Mouse (Mus musculus) kidney, embryonic 16.5 days (tissue): ENCODE measurements at regions not wholly inside any gene's neighbourhood (a gene's known extent, or its start where the extent isn't known, plus 50 kb on each side); places are given as distances from the start of the nearest gene placed in this dataset.

ENCODE experiments used
- ATAC-seq: fragments of 200-750 bp; cut with Nextera tagmentation; 2 replicates; pipeline ENCODE4 v1.8.0; 2017; ENCODE audit warnings: moderate TSS enrichment; ENCODE audit not compliant: low FRiP score, low TSS enrichment
- H3K27ac ChIP-seq: fragments of 300-500 bp; sonication (generic); 2 replicates; pipeline ENCODE4 v1.5.1; 2014; ENCODE audit warnings: low read length
- H3K27me3 ChIP-seq: fragments of 300-500 bp; sonication (generic); 2 replicates; pipeline ENCODE4 v1.6.1; 2014; ENCODE audit warnings: low read length, control low read depth, mixed read lengths; ENCODE audit not compliant: insufficient read depth
- H3K36me3 ChIP-seq: fragments of 300-500 bp; sonication (generic); 2 replicates; pipeline ENCODE4 v1.6.1; 2014; ENCODE audit warnings: low read length, control low read depth, mixed read lengths; ENCODE audit not compliant: insufficient read depth
- H3K4me1 ChIP-seq: fragments of 300-500 bp; sonication (generic); 2 replicates; pipeline ENCODE4 v1.6.1; 2014; ENCODE audit warnings: low read length, control low read depth, mixed read lengths; ENCODE audit not compliant: insufficient read depth
- H3K4me2 ChIP-seq: fragments of 300-500 bp; sonication (generic); replicated peaks from 2 replicates; pipeline ENCODE4 v1.6.1; 2014; ENCODE audit warnings: low read depth, low read length
- H3K4me3 ChIP-seq: fragments of 300-500 bp; sonication (generic); 2 replicates; pipeline ENCODE4 v1.5.1; 2014; ENCODE audit warnings: mild to moderate bottlenecking, low read length
- H3K9ac ChIP-seq: fragments of 300-500 bp; sonication (generic); replicated peaks from 2 replicates; pipeline ENCODE4 v1.6.1; 2014; ENCODE audit warnings: low read length
- H3K9me3 ChIP-seq: fragments of 300-500 bp; sonication (generic); 2 replicates; pipeline ENCODE4 v1.6.1; 2016; ENCODE audit warnings: low read length, control low read depth
- WGBS: fragments of 180-500 bp; shearing (Covaris S2); extraction: QIAGEN DNeasy Blood & Tissue Kit; methylation state at CpG from one replicate; pipeline ENCODE4 v1.1.7; 2014; 5-methylcytosine and 5-hydroxymethylcytosine counted together

GRCm38 (mm10) chr2:116444163-116444562 is 378.5 kb upstream of the Meis2 start:
- Histone ChIP-seq H3K4me3 (no peak overlapping the region), H3K4me2 (no peak overlapping the region), H3K4me1 (no peaks in the 10 kb centered on the region), H3K9ac (no peak overlapping the region), H3K27me3 (no peaks in the 10 kb centered on the region), H3K36me3 (no peaks in the 10 kb centered on the region), H3K9me3 (no peaks in the 10 kb centered on the region), H3K27ac (no peak overlapping the region)
- no peak for ATAC-seq

GRCm38 (mm10) chr2:116440252-116440651 is 374.6 kb upstream of the Meis2 start:
- Histone ChIP-seq H3K9me3 (no peaks in the 10 kb centered on the region), H3K4me1 (no peaks in the 10 kb centered on the region), H3K36me3 (no peaks in the 10 kb centered on the region), H3K4me3 (no peak overlapping the region), H3K9ac (no peak overlapping the region), H3K27ac (no peak overlapping the region), H3K4me2 (no peak overlapping the region), H3K27me3 (no peaks in the 10 kb centered on the region)
- 51% methylated on average over 2 of the region's 2 CpGs for WGBS
- no peak for ATAC-seq

GRCm38 (mm10) chr2:116433481-116433880 is 367.8 kb upstream of the Meis2 start:
- ATAC-seq, result no peak
- H3K4me1 ChIP-seq, result no peaks in the 10 kb centered on the region
- H3K36me3 ChIP-seq, result no peaks in the 10 kb centered on the region
- no peak overlapping the region for H3K4me3 ChIP-seq
- H3K9me3 ChIP-seq, result no peaks in the 10 kb centered on the region
- H3K9ac ChIP-seq, result no peak overlapping the region
- no peaks in the 10 kb centered on the region for H3K27me3 ChIP-seq
- H3K4me2 ChIP-seq, result no peak overlapping the region
- no peak overlapping the region for H3K27ac ChIP-seq

GRCm38 (mm10) chr2:116424131-116424530 is 358.5 kb upstream of the Meis2 start:
- H3K9me3 ChIP-seq, result no peaks in the 10 kb centered on the region
- no peaks in the 10 kb centered on the region for H3K27me3 ChIP-seq
- no peak overlapping the region for H3K27ac ChIP-seq
- no peaks in the 10 kb centered on the region for H3K36me3 ChIP-seq
- WGBS, result 90% methylated on average over 8 of the region's 8 CpGs
- ATAC-seq, result no peak
- H3K4me2 ChIP-seq, result no peak overlapping the region
- no peak overlapping the region for H3K9ac ChIP-seq
- no peaks in the 10 kb centered on the region for H3K4me1 ChIP-seq
- no peak overlapping the region for H3K4me3 ChIP-seq

- Histone ChIP-seq H3K9ac (no peak overlapping the region), H3K4me1 (no peaks in the 10 kb centered on the region), H3K27me3 (no peaks in the 10 kb centered on the region), H3K4me3 (no peak overlapping the region), H3K27ac (no peak overlapping the region), H3K9me3 (no peaks in the 10 kb centered on the region), H3K4me2 (no peak overlapping the region), H3K36me3 (no peaks in the 10 kb centered on the region)
- 74% methylated on average over 13 of the region's 13 CpGs for WGBS
- no peak for ATAC-seq
Measured at GRCm38 (mm10) chr2:116417428-116418195, 352.0 kb upstream of the Meis2 start.

- Histone ChIP-seq H3K36me3 (no peaks in the 10 kb centered on the region), H3K27me3 (no peaks in the 10 kb centered on the region), H3K4me3 (no peak overlapping the region), H3K4me2 (no peak overlapping the region), H3K9ac (no peak overlapping the region), H3K4me1 (no peaks in the 10 kb centered on the region), H3K9me3 (no peaks in the 10 kb centered on the region), H3K27ac (no peak overlapping the region)
- ATAC-seq, result no peak
- 80% methylated on average over 1 of the region's 1 CpGs for WGBS
Measured at GRCm38 (mm10) chr2:116415742-116416141, 350.1 kb upstream of the Meis2 start.

- Histone ChIP-seq H3K4me1 (no peaks in the 10 kb centered on the region), H3K4me3 (no peak overlapping the region), H3K4me2 (no peak overlapping the region), H3K27ac (no peak overlapping the region), H3K36me3 (no peaks in the 10 kb centered on the region), H3K27me3 (no peaks in the 10 kb centered on the region), H3K9me3 (no peaks in the 10 kb centered on the region), H3K9ac (no peak overlapping the region)
- 86% methylated on average over 1 of the region's 1 CpGs for WGBS
- no peak for ATAC-seq
Measured at GRCm38 (mm10) chr2:116402113-116402512, 336.5 kb upstream of the Meis2 start.

GRCm38 (mm10) chr2:116399966-116400365 is 334.3 kb upstream of the Meis2 start:
- WGBS, result 71% methylated on average over 1 of the region's 1 CpGs
- Histone ChIP-seq H3K27me3 (no peaks in the 10 kb centered on the region), H3K9ac (no peak overlapping the region), H3K27ac (no peak overlapping the region), H3K4me1 (no peaks in the 10 kb centered on the region), H3K4me2 (no peak overlapping the region), H3K9me3 (no peaks in the 10 kb centered on the region), H3K4me3 (no peak overlapping the region), H3K36me3 (no peaks in the 10 kb centered on the region)
- no peak for ATAC-seq

GRCm38 (mm10) chr2:116368811-116369210 is 303.2 kb upstream of the Meis2 start:
- H3K9ac ChIP-seq, result no peak overlapping the region
- H3K4me1 ChIP-seq, result no peaks in the 10 kb centered on the region
- no peaks in the 10 kb centered on the region for H3K27me3 ChIP-seq
- no peak overlapping the region for H3K4me3 ChIP-seq
- no peaks in the 10 kb centered on the region for H3K36me3 ChIP-seq
- no peaks in the 10 kb centered on the region for H3K9me3 ChIP-seq
- H3K27ac ChIP-seq, result no peak overlapping the region
- no peak for ATAC-seq
- 87% methylated on average over 3 of the region's 3 CpGs for WGBS
- H3K4me2 ChIP-seq, result no peak overlapping the region

- Histone ChIP-seq H3K9me3 (no peaks in the 10 kb centered on the region), H3K4me3 (no peak overlapping the region), H3K4me1 (no peaks in the 10 kb centered on the region), H3K4me2 (no peak overlapping the region), H3K9ac (no peak overlapping the region), H3K36me3 (no peaks in the 10 kb centered on the region), H3K27me3 (no peaks in the 10 kb centered on the region), H3K27ac (no peak overlapping the region)
- ATAC-seq, result no peak
- WGBS, result 93% methylated on average over 2 of the region's 2 CpGs
Measured at GRCm38 (mm10) chr2:116364136-116364535, 298.5 kb upstream of the Meis2 start.
